Comparison of ENCODE assay signal across 8 mouse cellular contexts in the genomic region with DNA sequence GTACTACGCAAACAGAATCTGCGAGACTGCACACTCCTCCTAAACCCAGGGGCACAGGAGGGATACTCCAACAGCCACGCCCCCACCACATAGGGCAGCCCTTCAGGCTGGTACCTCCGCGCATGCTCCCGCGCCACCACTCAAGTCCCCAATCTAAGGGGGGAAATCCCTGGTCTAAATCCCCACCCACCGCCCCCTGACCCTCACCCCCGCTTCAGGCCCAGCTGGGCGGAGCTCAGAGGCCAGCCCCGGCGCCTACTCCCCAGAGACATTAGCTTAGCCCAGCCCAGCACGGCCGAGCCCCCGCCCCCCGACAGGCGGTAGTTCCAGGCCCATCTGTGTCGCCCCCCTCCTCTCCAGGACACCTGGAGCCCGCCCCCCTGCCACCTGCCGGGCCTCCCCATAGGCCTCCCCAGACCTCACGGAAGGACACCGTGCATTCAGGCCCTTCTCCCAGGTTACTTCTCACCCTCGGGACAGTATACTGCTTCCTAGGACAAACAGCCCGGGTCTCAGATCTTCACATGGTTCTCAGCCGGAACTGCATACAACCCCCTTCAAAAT. TPM values are rescaled to one million over a fixed set of nuclear protein-coding genes. Genes with fewer than 3 reads are reported as not detected.
A peak's percentile ranks its signal among the peaks of the same experiment; 100 is the strongest.
DNase-seq lines count a peak whose midpoint lies in the region; ATAC-seq and TF ChIP-seq lines count a peak whose summit lies in the region.

No protein-coding gene starts in this region.

- H3K36me3 ChIP-seq in embryonic facial prominence, embryonic 12.5 days, result no peaks in the 10 kb centered on the region
- H3K36me3 ChIP-seq in heart, embryonic 10.5 days, result no peaks in the 10 kb centered on the region
- no peaks in the 10 kb centered on the region for H3K36me3 ChIP-seq in kidney, embryonic 15.5 days
- H3K36me3 ChIP-seq in liver, embryonic 15.5 days (replicated peaks), result no peaks in the 10 kb centered on the region
- H3K36me3 ChIP-seq in neural tube, embryonic 12.5 days, result no peaks in the 10 kb centered on the region; the same call in 1 of the 2 replicates
- no peaks in the 10 kb centered on the region for H3K36me3 ChIP-seq in stomach, postnatal 0 days (ENCODE audit: control insufficient read depth, insufficient read depth, low read length)

- no peak for TF ChIP-seq CTCF in stomach, postnatal 0 days (IDR thresholded peaks at IDR 0.05; ENCODE audit: low read depth)

- H3K9ac ChIP-seq in embryonic facial prominence, embryonic 12.5 days, result peak overlapping the region; percentile 93
- peak overlapping the region; percentile 93 for H3K9ac ChIP-seq in kidney, embryonic 15.5 days
- H3K9ac ChIP-seq in liver, embryonic 15.5 days, result peak overlapping the region; percentile 80
- peak overlapping the region; percentile 97 for H3K9ac ChIP-seq in neural tube, embryonic 12.5 days
- peak overlapping the region; percentile 85 for H3K9ac ChIP-seq in stomach, postnatal 0 days (ENCODE audit: low read length)

- H3K4me2 ChIP-seq in embryonic facial prominence, embryonic 12.5 days (replicated peaks), result peak overlapping the region; percentile 75
- peak overlapping the region; percentile 80 for H3K4me2 ChIP-seq in kidney, embryonic 15.5 days
- H3K4me2 ChIP-seq in liver, embryonic 15.5 days, result peak overlapping the region; percentile 96
- H3K4me2 ChIP-seq in neural tube, embryonic 12.5 days (replicated peaks), result peak overlapping the region; percentile 74
- peak overlapping the region; percentile 83 for H3K4me2 ChIP-seq in stomach, postnatal 0 days (replicated peaks; ENCODE audit: low read depth)

- no peaks in the 10 kb centered on the region for H3K9me3 ChIP-seq in embryonic facial prominence, embryonic 12.5 days
- H3K9me3 ChIP-seq in heart, embryonic 10.5 days, result no peaks in the 10 kb centered on the region
- H3K9me3 ChIP-seq in kidney, embryonic 15.5 days (replicated peaks), result no peaks in the 10 kb centered on the region
- H3K9me3 ChIP-seq in liver, embryonic 15.5 days (replicated peaks), result no peaks in the 10 kb centered on the region
- H3K9me3 ChIP-seq in neural tube, embryonic 12.5 days, result no peaks in the 10 kb centered on the region
- no peaks in the 10 kb centered on the region for H3K9me3 ChIP-seq in stomach, postnatal 0 days (ENCODE audit: control insufficient read depth, low read length)

- peak overlapping the region; percentile 86 for H3K27ac ChIP-seq in embryonic facial prominence, embryonic 12.5 days
- peak overlapping the region; percentile 94 for H3K27ac ChIP-seq in heart, embryonic 10.5 days
- H3K27ac ChIP-seq in kidney, embryonic 15.5 days, result peak overlapping the region; percentile 91
- peak overlapping the region; percentile 61 for H3K27ac ChIP-seq in liver, embryonic 15.5 days (replicated peaks)
- H3K27ac ChIP-seq in neural tube, embryonic 12.5 days, result peak overlapping the region; percentile 93
- H3K27ac ChIP-seq in stomach, postnatal 0 days (replicated peaks), result peak overlapping the region; percentile 86

- peak; percentile 84 for DNase-seq in CD4-positive, CD25-positive, alpha-beta regulatory T cell, adult 2 months (ENCODE audit: low read depth, low spot score)
- peak; percentile 35 to 44 for DNase-seq in adrenal gland, postnatal 4 days (ENCODE audit: low spot score in 2 of 2)
- peak; percentile 90 for DNase-seq in heart, embryonic 10.5 days (ENCODE audit: low spot score)
- peak; percentile 76 for DNase-seq in stomach, postnatal 0 days (ENCODE audit: low spot score)

- no peaks in the 10 kb centered on the region for H3K27me3 ChIP-seq in embryonic facial prominence, embryonic 12.5 days
- H3K27me3 ChIP-seq in heart, embryonic 10.5 days (ENCODE audit: insufficient read depth, poor library complexity, severe bottlenecking), result no peaks in the 10 kb centered on the region
- no peaks in the 10 kb centered on the region for H3K27me3 ChIP-seq in kidney, embryonic 15.5 days
- H3K27me3 ChIP-seq in liver, embryonic 15.5 days, result no peaks in the 10 kb centered on the region
- no peaks in the 10 kb centered on the region for H3K27me3 ChIP-seq in neural tube, embryonic 12.5 days (replicated peaks)
- no peaks in the 10 kb centered on the region for H3K27me3 ChIP-seq in stomach, postnatal 0 days (ENCODE audit: control insufficient read depth, insufficient read depth, low read length)

- under 1% methylated on average over 24 of the region's 25 CpGs for WGBS in embryonic facial prominence, embryonic 12.5 days
- WGBS in heart, embryonic 10.5 days, result under 1% methylated on average over 25 of the region's 25 CpGs
- WGBS in kidney, embryonic 15.5 days, result 1% methylated on average over 24 of the region's 25 CpGs
- WGBS in liver, embryonic 15.5 days (ENCODE audit: insufficient replicate concordance), result 1% methylated on average over 25 of the region's 25 CpGs
- under 1% methylated on average over 25 of the region's 25 CpGs for WGBS in neural tube, embryonic 12.5 days
- 1% methylated on average over 18 of the region's 25 CpGs for WGBS in stomach, postnatal 0 days

- H3K4me1 ChIP-seq in embryonic facial prominence, embryonic 12.5 days, result peaks cover 43% of the 10 kb centered on the region
- H3K4me1 ChIP-seq in heart, embryonic 10.5 days, result peaks cover 48% of the 10 kb centered on the region
- H3K4me1 ChIP-seq in kidney, embryonic 15.5 days, result peaks cover 46% of the 10 kb centered on the region
- H3K4me1 ChIP-seq in liver, embryonic 15.5 days (replicated peaks), result peaks cover 41% of the 10 kb centered on the region
- peaks cover 41% of the 10 kb centered on the region for H3K4me1 ChIP-seq in neural tube, embryonic 12.5 days
- H3K4me1 ChIP-seq in stomach, postnatal 0 days (replicated peaks; ENCODE audit: control insufficient read depth, insufficient read depth), result peaks cover 10% of the 10 kb centered on the region; the same call in 1 of the 2 replicates

- peak overlapping the region; percentile 84 for H3K4me3 ChIP-seq in embryonic facial prominence, embryonic 12.5 days
- H3K4me3 ChIP-seq in heart, embryonic 10.5 days, result peak overlapping the region; percentile 95
- H3K4me3 ChIP-seq in kidney, embryonic 15.5 days (replicated peaks), result peak overlapping the region; percentile 80
- H3K4me3 ChIP-seq in liver, embryonic 15.5 days (replicated peaks), result peak overlapping the region; percentile 85
- H3K4me3 ChIP-seq in neural tube, embryonic 12.5 days, result peak overlapping the region; percentile 94
- H3K4me3 ChIP-seq in stomach, postnatal 0 days (ENCODE audit: low read depth, low read length), result peak overlapping the region; percentile 95

- ATAC-seq in embryonic facial prominence, embryonic 12.5 days (ENCODE audit: insufficient number of reproducible peaks, insufficient read depth, low FRiP score, low TSS enrichment), result peak; percentile 54
- peak; percentile 77 for ATAC-seq in kidney, embryonic 15.5 days (replicated peaks; ENCODE audit: low FRiP score)
- peak; percentile 56 for ATAC-seq in liver, embryonic 15.5 days (ENCODE audit: insufficient read depth)
- peak; percentile 58 for ATAC-seq in neural tube, embryonic 12.5 days (ENCODE audit: low FRiP score, low read depth)
- ATAC-seq in stomach, postnatal 0 days (ENCODE audit: low FRiP score, low TSS enrichment), result peak; percentile 56

- TF ChIP-seq EP300 in stomach, postnatal 0 days (optimal IDR thresholded peaks at IDR 0.05), result no peak

RNA-seq across cellular contexts. Expression of gene Ago1, which starts 0.6 kb away (rescaled TPM):
- total RNA-seq in adrenal gland, postnatal 4 days (2021), result 10 to 100 TPM; 44.7 to 48.4 TPM
- 7.0 and 8.4 TPM in 2 replicates for polyA plus RNA-seq in embryonic facial prominence, embryonic 12.5 days (2016; fragmentation: Nextera tagmentation; extraction: Ambion mirVana)
- polyA plus RNA-seq in heart, embryonic 10.5 days (2016; fragmentation: Nextera tagmentation; extraction: Ambion mirVana), result 2.4 and 3.4 TPM in 2 replicates
- polyA plus RNA-seq in kidney, embryonic 15.5 days (2015; fragmentation: Nextera tagmentation; extraction: Ambion mirVana), result 5.1 and 5.2 TPM in 2 replicates
- polyA plus RNA-seq in liver, embryonic 15.5 days (2015; fragmentation: Nextera tagmentation; extraction: Ambion mirVana), result 0.94 and 1.1 TPM in 2 replicates
- 18.4 and 19.7 TPM in 2 replicates for polyA plus RNA-seq in neural tube, embryonic 12.5 days (2016; fragmentation: Nextera tagmentation; extraction: Ambion mirVana)
- polyA plus RNA-seq in stomach, postnatal 0 days (2015; fragmentation: Nextera tagmentation; extraction: Ambion mirVana), result 2.5 and 2.8 TPM in 2 replicates

RNA-seq across cellular contexts. Expression of gene Ago3, which starts 38.4 kb away (rescaled TPM):
- total RNA-seq in adrenal gland, postnatal 4 days (2021), result 10 to 100 TPM; 16.2 to 21.6 TPM
- polyA plus RNA-seq in embryonic facial prominence, embryonic 12.5 days (2016; fragmentation: Nextera tagmentation; extraction: Ambion mirVana), result 19.3 and 19.9 TPM in 2 replicates
- 11.6 and 14.5 TPM in 2 replicates for polyA plus RNA-seq in heart, embryonic 10.5 days (2016; fragmentation: Nextera tagmentation; extraction: Ambion mirVana)
- polyA plus RNA-seq in kidney, embryonic 15.5 days (2015; fragmentation: Nextera tagmentation; extraction: Ambion mirVana), result 12.9 and 15.9 TPM in 2 replicates
- polyA plus RNA-seq in liver, embryonic 15.5 days (2015; fragmentation: Nextera tagmentation; extraction: Ambion mirVana), result 5.1 and 5.2 TPM in 2 replicates
- 17.2 and 18.6 TPM in 2 replicates for polyA plus RNA-seq in neural tube, embryonic 12.5 days (2016; fragmentation: Nextera tagmentation; extraction: Ambion mirVana)
- polyA plus RNA-seq in stomach, postnatal 0 days (2015; fragmentation: Nextera tagmentation; extraction: Ambion mirVana), result 7.7 and 8.0 TPM in 2 replicates

Comparison
In these comparisons a context has a peak if more than half of its experiments do, and no peak if none do; other contexts are left out.
1. Peak in every context shown above with its lines: DNase-seq, ATAC-seq, H3K4me3 ChIP-seq and H3K27ac ChIP-seq.
2. DNase-seq: peak in every context shown above with its lines; median percentile 90 in heart, embryonic 10.5 days; 84 in CD4-positive, CD25-positive, alpha-beta regulatory T cell, adult 2 months; 76 in stomach, postnatal 0 days; 40 in adrenal gland, postnatal 4 days.